Mouse (Mus musculus) hindbrain, embryonic 10.5 days (tissue): Measurements from ENCODE around the gene Gabbr2. TPM values are rescaled to one million over a fixed set of nuclear protein-coding genes. Genes with fewer than 3 reads are reported as not detected.
A peak's percentile ranks its signal among the peaks of the same experiment; 100 is the strongest.
"Not testable (repeated sequence)": the region's sequence is repeated elsewhere in the genome, so short reads cannot be mapped to it uniquely, and the experiment has no call there.

Source experiments
- DNase-seq: peaks from one replicate; pipeline ENCODE4 v3.0.0-alpha.2; 2017; ENCODE audit warnings: low spot score
- H3K27ac ChIP-seq: fragments of 300-500 bp; sonication (generic); 2 replicates; pipeline ENCODE4 v1.5.1; 2016; ENCODE audit warnings: mild to moderate bottlenecking, moderate library complexity
- H3K27me3 ChIP-seq: fragments of 300-500 bp; sonication (generic); 2 replicates; pipeline ENCODE4 v1.6.1; 2016; ENCODE audit warnings: mild to moderate bottlenecking; ENCODE audit not compliant: poor library complexity, insufficient read depth, severe bottlenecking
- H3K36me3 ChIP-seq: fragments of 300-500 bp; sonication (generic); 2 replicates; pipeline ENCODE4 v1.6.1; 2016; ENCODE audit warnings: mild to moderate bottlenecking, moderate library complexity
- H3K4me1 ChIP-seq: fragments of 300-500 bp; sonication (generic); replicated peaks from 2 replicates; pipeline ENCODE4 v1.6.1; 2016; ENCODE audit warnings: mild to moderate bottlenecking
- H3K4me3 ChIP-seq: fragments of 300-500 bp; sonication (generic); 2 replicates; pipeline ENCODE4 v1.5.1; 2016; ENCODE audit warnings: mild to moderate bottlenecking, moderate library complexity
- H3K9me3 ChIP-seq: fragments of 300-500 bp; sonication (generic); 2 replicates; pipeline ENCODE4 v1.6.1; 2016; ENCODE audit warnings: mild to moderate bottlenecking, moderate library complexity
- WGBS: fragments of 180-500 bp; shearing (Covaris S2); methylation state at CpG from one replicate; pipeline ENCODE4 v1.1.7; 2016; 5-methylcytosine and 5-hydroxymethylcytosine counted together
- polyA plus RNA-seq: library from polyadenylated mRNA; unstranded; fragments of >200 nt; fragmentation: Nextera tagmentation; extraction: Ambion mirVana; gene quantifications from 2 replicates; pipeline ENCODE4 v1.2.1, GENCODE M21; 2016

The Gabbr2 gene
- polyA plus RNA-seq, 1 experiment from 2014 or later, result 0.27 TPM

- Histone ChIP-seq H3K27me3 (0 out of 2 replicates have a peak, but pooled peaks cover 4% of the 10 kb centered on the region), H3K27ac (no peak overlapping the region), H3K4me3 (no peak overlapping the region), H3K4me1 (peaks cover 33% of the 10 kb centered on the region), H3K9me3 (peaks cover 2% of the 10 kb centered on the region; the same call in 1 of the 2 replicates), H3K36me3 (no peaks in the 10 kb centered on the region)
- no peak for DNase-seq
- WGBS, result 82% methylated on average over 9 of the region's 9 CpGs
These were observed 330.2 kb downstream of the Gabbr2 start for GRCm38 (mm10) chr4:46661433-46661832.

- Histone ChIP-seq H3K4me1 (peaks cover 10% of the 10 kb centered on the region), H3K4me3 (no peak overlapping the region), H3K27ac (no peak overlapping the region), H3K36me3 (no peaks in the 10 kb centered on the region), H3K27me3 (peaks cover 7% of the 10 kb centered on the region; the same call in 1 of the 2 replicates), H3K9me3 (peaks cover 2% of the 10 kb centered on the region; the same call in 1 of the 2 replicates)
- 71% methylated on average over 5 of the region's 5 CpGs for WGBS
- no peak for DNase-seq
These were observed 332.7 kb downstream of the Gabbr2 start for GRCm38 (mm10) chr4:46658946-46659345.

- no peaks in the 10 kb centered on the region for H3K36me3 ChIP-seq
- no peaks in the 10 kb centered on the region for H3K4me1 ChIP-seq
- no peak overlapping the region for H3K27ac ChIP-seq
- 19% methylated on average over 5 of the region's 5 CpGs for WGBS
- DNase-seq, result peak; percentile 74
- no peak overlapping the region for H3K4me3 ChIP-seq
- H3K9me3 ChIP-seq, result peaks cover 2% of the 10 kb centered on the region; the same call in 1 of the 2 replicates
- H3K27me3 ChIP-seq, result peaks cover 16% of the 10 kb centered on the region
These were observed 334.6 kb downstream of the Gabbr2 start for GRCm38 (mm10) chr4:46657116-46657515.

GRCm38 (mm10) chr4:46655956-46656355 lies 335.7 kb downstream of the Gabbr2 start:
- 71% methylated on average over 2 of the region's 2 CpGs for WGBS
- H3K4me1 ChIP-seq, result peaks cover under 1% of the 10 kb centered on the region

GRCm38 (mm10) chr4:46655298-46655697 lies 336.4 kb downstream of the Gabbr2 start:
- Histone ChIP-seq H3K27me3 (peaks cover 26% of the 10 kb centered on the region), H3K9me3 (no peaks in the 10 kb centered on the region), H3K4me1 (peaks cover 7% of the 10 kb centered on the region), H3K36me3 (no peaks in the 10 kb centered on the region), H3K4me3 (no peak overlapping the region), H3K27ac (no peak overlapping the region)
- 60% methylated on average over 1 of the region's 1 CpGs for WGBS
- DNase-seq, result no peak

More at GRCm38 (mm10) chr4:46655956-46656355, 335.7 kb downstream of the Gabbr2 start:
- no peak for DNase-seq
- peaks cover 27% of the 10 kb centered on the region for H3K27me3 ChIP-seq
- peaks cover 2% of the 10 kb centered on the region; the same call in 1 of the 2 replicates for H3K9me3 ChIP-seq
- no peak overlapping the region for H3K27ac ChIP-seq
- no peak overlapping the region for H3K4me3 ChIP-seq
- no peaks in the 10 kb centered on the region for H3K36me3 ChIP-seq

- no peaks in the 10 kb centered on the region for H3K9me3 ChIP-seq
- peaks cover 51% of the 10 kb centered on the region for H3K27me3 ChIP-seq
- under 1% methylated on average over 69 of the region's 69 CpGs for WGBS
- peak within 1 kb of the TSS; percentile 82 for H3K4me3 ChIP-seq
- DNase-seq, result peak; percentile 94
- H3K36me3 ChIP-seq, result no peaks in the 10 kb centered on the region
- H3K4me1 ChIP-seq, result peaks cover 16% of the 10 kb centered on the region
- peak within 1 kb of the TSS; percentile 95 for H3K27ac ChIP-seq
These were observed 341.5 kb downstream of the Gabbr2 start, which contains the start of gene Tbc1d2 for GRCm38 (mm10) chr4:46650086-46650753. TSS of gene Tbc1d2 (minus strand) at chr4:46650209.

- Histone ChIP-seq H3K27me3 (peaks cover 47% of the 10 kb centered on the region), H3K4me3 (peak overlapping the region; percentile 82), H3K27ac (no peak overlapping the region), H3K36me3 (no peaks in the 10 kb centered on the region), H3K9me3 (no peaks in the 10 kb centered on the region), H3K4me1 (peaks cover 16% of the 10 kb centered on the region)
- WGBS, result 60% methylated on average over 4 of the region's 4 CpGs
- DNase-seq, result no peak
These were observed 342.5 kb downstream of the Gabbr2 start for GRCm38 (mm10) chr4:46649161-46649560.

GRCm38 (mm10) chr4:46643676-46644112 lies 348.0 kb downstream of the Gabbr2 start:
- peaks cover 13% of the 10 kb centered on the region for H3K27me3 ChIP-seq
- no peak for DNase-seq
- no peaks in the 10 kb centered on the region for H3K9me3 ChIP-seq
- H3K36me3 ChIP-seq, result no peaks in the 10 kb centered on the region
- WGBS, result 87% methylated on average over 8 of the region's 8 CpGs
- H3K27ac ChIP-seq, result no peak overlapping the region
- H3K4me3 ChIP-seq, result no peak overlapping the region
- H3K4me1 ChIP-seq, result peaks cover 7% of the 10 kb centered on the region

GRCm38 (mm10) chr4:46642924-46643675 lies 348.6 kb downstream of the Gabbr2 start:
- Histone ChIP-seq H3K4me1 (peaks cover 7% of the 10 kb centered on the region), H3K36me3 (no peaks in the 10 kb centered on the region), H3K4me3 (no peak overlapping the region), H3K27ac (peak overlapping the region; percentile 29; the same call in 1 of the 2 replicates), H3K9me3 (no peaks in the 10 kb centered on the region), H3K27me3 (peaks cover 7% of the 10 kb centered on the region)
- no peak for DNase-seq
- 77% methylated on average over 8 of the region's 8 CpGs for WGBS

GRCm38 (mm10) chr4:46641283-46641682 lies 350.4 kb downstream of the Gabbr2 start:
- no peak for DNase-seq
- Histone ChIP-seq H3K4me1 (peaks cover 7% of the 10 kb centered on the region), H3K27ac (no peak overlapping the region), H3K9me3 (no peaks in the 10 kb centered on the region), H3K4me3 (no peak overlapping the region), H3K27me3 (no peaks in the 10 kb centered on the region), H3K36me3 (no peaks in the 10 kb centered on the region)
- 51% methylated on average over 4 of the region's 4 CpGs for WGBS

- no peaks in the 10 kb centered on the region for H3K36me3 ChIP-seq
- H3K4me3 ChIP-seq, result no peak overlapping the region
- H3K4me1 ChIP-seq, result peaks cover 7% of the 10 kb centered on the region
- DNase-seq, result no peak
- WGBS, result 89% methylated on average over 8 of the region's 8 CpGs
- 0 out of 2 replicates have a peak, but pooled peaks cover under 1% of the 10 kb centered on the region for H3K27me3 ChIP-seq
- H3K9me3 ChIP-seq, result no peaks in the 10 kb centered on the region
- H3K27ac ChIP-seq, result no peak overlapping the region
These were observed 351.8 kb downstream of the Gabbr2 start for GRCm38 (mm10) chr4:46639866-46640265.

GRCm38 (mm10) chr4:46637250-46637649 lies 354.4 kb downstream of the Gabbr2 start:
- not testable (repeated sequence) for H3K27me3 ChIP-seq, H3K27ac ChIP-seq, H3K36me3 ChIP-seq, DNase-seq, H3K9me3 ChIP-seq, H3K4me3 ChIP-seq
- WGBS, result 87% methylated on average over 10 of the region's 10 CpGs
- H3K4me1 ChIP-seq, result peaks cover 11% of the 10 kb centered on the region
